Mouse (Mus musculus): ENCODE results near the gene Gdf10. TPM values are rescaled to one million over a fixed set of nuclear protein-coding genes. Genes with fewer than 3 reads are reported as not detected.

The Gdf10 gene
- polyA plus RNA-seq (2017; shearing (Covaris generic)), result not detected

DNA sequence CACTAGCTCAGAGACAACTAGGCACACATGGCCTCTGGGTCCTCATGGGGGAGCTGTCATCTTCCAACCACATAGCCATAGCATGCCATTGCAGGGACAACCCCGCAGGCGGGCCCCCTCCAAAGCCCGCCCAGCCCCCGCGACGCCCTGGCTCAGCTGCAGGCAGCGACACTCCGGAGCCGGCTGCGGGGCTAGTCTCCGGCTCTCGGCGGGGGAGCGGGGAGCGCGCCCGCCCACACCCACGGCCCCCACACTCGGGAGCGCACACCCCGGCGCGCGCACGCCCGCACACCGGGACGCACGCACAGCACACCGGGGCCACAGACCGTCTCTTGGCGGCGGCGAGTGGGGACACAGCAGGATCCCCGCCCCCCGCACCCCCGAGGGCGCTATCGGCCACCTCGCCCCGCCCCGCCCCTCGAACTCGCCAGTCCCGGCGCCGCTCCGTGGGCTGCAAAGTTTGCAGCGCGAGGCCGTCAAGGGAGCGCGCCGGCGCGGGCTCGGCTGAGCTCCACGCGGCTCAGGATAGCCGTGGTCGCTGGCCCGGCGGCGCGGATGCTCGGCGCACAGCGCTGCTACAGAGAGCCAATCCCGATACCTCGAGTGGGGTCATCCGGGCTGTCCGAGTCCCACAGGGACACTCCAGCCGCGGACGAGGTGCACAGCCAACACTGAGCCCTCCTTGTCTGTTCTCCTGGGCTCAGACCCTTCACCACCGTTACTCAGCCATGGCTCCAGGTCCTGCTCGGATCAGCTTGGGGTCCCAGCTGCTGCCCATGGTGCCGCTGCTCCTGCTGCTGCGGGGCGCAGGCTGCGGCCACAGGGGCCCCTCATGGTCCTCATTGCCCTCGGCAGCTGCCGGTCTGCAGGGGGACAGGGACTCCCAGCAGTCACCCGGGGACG lies at the start of gene Gdf10:
TSS of gene Gdf10 (plus strand) at position 420 of the 903 bp plus-strand sequence.

GRCm38 (mm10) chr14:33940739-33941138 lies 17.4 kb downstream of the Gdf10 start, which contains the start of gene Gdf2:
Gdf2 (plus strand) TSS chr14:33941039.

DNA sequence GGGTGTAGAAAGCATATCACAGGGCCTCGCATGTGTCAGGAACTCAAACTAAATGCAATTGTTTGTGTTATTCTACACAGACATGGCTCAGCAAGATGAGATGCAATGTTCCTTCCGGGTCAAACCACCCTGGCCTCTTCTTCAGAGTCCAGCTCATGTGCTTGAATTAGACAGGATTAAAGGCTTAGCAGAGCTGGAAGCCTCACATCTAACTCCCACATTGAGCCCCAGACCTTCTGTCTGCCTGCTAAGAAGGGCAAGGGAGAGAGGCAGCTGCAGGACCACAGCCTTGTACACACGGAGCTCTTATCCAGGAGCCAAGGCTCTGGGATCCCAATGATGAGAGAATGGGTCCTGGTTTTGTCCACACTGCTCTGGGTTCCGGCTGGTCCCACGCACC lies 30.4 kb downstream of the Gdf10 start, which contains the start of gene Rbp3:
TSS of gene Rbp3 (plus strand) at position 243 of the 400 bp plus-strand sequence.

GRCm38 (mm10) chr14:33978604-33979059 lies 55.2 kb downstream of the Gdf10 start, which contains the start of gene Zfp488:
Zfp488 (minus strand) TSS chr14:33978764.

Other genes starting within 250 kb of the Gdf10 start
- not detected for gene Gdf2, start 17.5 kb downstream of the Gdf10 start, polyA plus RNA-seq (2017; shearing (Covaris generic))
- not detected for gene Rbp3, start 30.4 kb downstream of the Gdf10 start, polyA plus RNA-seq (2017; shearing (Covaris generic))
- gene Zfp488, start 55.2 kb downstream of the Gdf10 start, polyA plus RNA-seq (2017; shearing (Covaris generic)), result not detected
- gene Gm30083, start 91.6 kb downstream of the Gdf10 start, polyA plus RNA-seq (2017; shearing (Covaris generic)), result not detected
- gene Gm5460, start 93.2 kb downstream of the Gdf10 start, polyA plus RNA-seq (2017; shearing (Covaris generic)), result not detected
- not detected for gene Antxrl, start 129.1 kb downstream of the Gdf10 start, polyA plus RNA-seq (2017; shearing (Covaris generic))
- gene Anxa8, start 162.4 kb downstream of the Gdf10 start, polyA plus RNA-seq (2017; shearing (Covaris generic)), result not detected
- gene A630023A22Rik, start 179.2 kb downstream of the Gdf10 start, polyA plus RNA-seq (2017; shearing (Covaris generic)), result not detected
- gene Npy4r, start 228.9 kb downstream of the Gdf10 start, polyA plus RNA-seq (2017; shearing (Covaris generic)), result not detected

All from effector memory CD4-positive, alpha-beta T cell, adult 5 months (primary cell).